Comparison of ENCODE assay signal across 16 mouse cellular contexts in the genomic region with DNA sequence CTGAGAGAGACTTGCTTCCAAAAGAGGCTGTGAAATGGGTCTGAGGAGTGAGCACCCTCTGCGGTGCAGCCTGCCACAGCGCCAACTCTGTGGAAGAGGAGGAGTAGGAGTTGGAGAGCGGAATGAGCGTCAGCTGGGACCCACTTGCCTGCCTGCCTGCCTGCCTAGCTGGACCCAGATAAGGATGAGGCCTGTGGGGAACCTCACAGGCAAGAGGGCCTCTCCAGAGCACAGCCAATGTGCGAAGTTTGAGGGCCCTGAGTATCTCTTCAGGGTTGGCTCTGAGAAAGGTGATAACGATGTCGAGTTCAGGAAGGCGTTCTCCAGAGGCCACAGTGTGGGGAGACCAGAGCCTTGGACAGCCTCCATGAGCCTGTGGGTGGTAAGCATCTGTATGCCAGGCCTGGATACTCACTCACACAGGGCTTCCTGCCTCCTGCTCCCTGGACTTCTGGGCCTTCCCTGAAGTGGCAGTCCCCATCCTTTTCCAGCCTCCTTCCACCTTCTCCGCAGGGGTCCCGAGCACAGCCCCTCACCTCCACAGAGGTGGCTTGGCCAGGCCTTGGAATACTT.
A peak's percentile ranks its signal among the peaks of the same experiment; 100 is the strongest.
DNase-seq lines count a peak whose midpoint lies in the region; ATAC-seq and TF ChIP-seq lines count a peak whose summit lies in the region.
"Had no signal": no experiment of that assay in that cellular context is flagged by ENCODE, and none has a peak within 500 bp of the region (broad histone marks: within the 10 kb centered on the region; RNA-seq: fewer than 3 reads in every experiment).

No protein-coding gene starts in this region.

- DNase-seq in heart, postnatal 14 days = no peak
- no peak for DNase-seq in G1E (ENCODE audit: low spot score)
- DNase-seq in embryonic facial prominence, embryonic 14.5 days (ENCODE audit: low spot score) = no peak
- DNase-seq in liver, embryonic 14.5 days (ENCODE audit: low read depth in 3 of 3, low spot score in 3 of 3) = peak in 2 of 3 experiments; percentile 15 to 31
- DNase-seq in gastrocnemius, adult 8-10 months (ENCODE audit: low spot score in 2 of 2) = no peak
- no peak for DNase-seq in kidney, adult 11 months
- DNase-seq: cerebellum, postnatal 14 days; heart, adult 18-20 months; kidney, adult 8-10 months; kidney, postnatal 4 days; thymus, postnatal 4 days had no signal

- H3K9ac ChIP-seq in heart, embryonic 14.5 days (ENCODE audit: low read length) = no peak overlapping the region
- 0 out of 2 replicates have a peak overlapping the region, but pooled peaks have one; percentile 15 for H3K9ac ChIP-seq in embryonic facial prominence, embryonic 14.5 days (ENCODE audit: low read depth, low read length)
- H3K9ac ChIP-seq in liver, embryonic 14.5 days (replicated peaks) = no peak overlapping the region

- no peak overlapping the region for H3K4me2 ChIP-seq in heart, embryonic 14.5 days (ENCODE audit: low read length)
- no peak overlapping the region for H3K4me2 ChIP-seq in embryonic facial prominence, embryonic 14.5 days (ENCODE audit: low read depth, low read length)
- H3K4me2 ChIP-seq in liver, embryonic 14.5 days (ENCODE audit: low read depth) = peak overlapping the region; percentile 11; the same call in 1 of the 2 replicates
- H3K4me2 ChIP-seq: midbrain, embryonic 11.5 days had no signal

- intact Hi-C loops in heart, postnatal 14 days (cut with DNase I) = no loop called here

- TF ChIP-seq EP300 in liver, embryonic 14.5 days (IDR thresholded peaks at IDR 0.05; ENCODE audit: low read depth) = no peak

- 35% methylated on average over 10 of the region's 10 CpGs for WGBS in heart, embryonic 14.5 days
- 78% methylated on average over 10 of the region's 10 CpGs for WGBS in embryonic facial prominence, embryonic 14.5 days
- 52% methylated on average over 10 of the region's 10 CpGs for WGBS in liver, embryonic 14.5 days (ENCODE audit: insufficient replicate concordance)

- no peaks in the 10 kb centered on the region for H3K27me3 ChIP-seq in heart, embryonic 14.5 days (ENCODE audit: control insufficient read depth, insufficient read depth, low read length)
- no peaks in the 10 kb centered on the region for H3K27me3 ChIP-seq in G1E (ENCODE audit: insufficient read depth, low read length)
- H3K27me3 ChIP-seq in embryonic facial prominence, embryonic 14.5 days (replicated peaks; ENCODE audit: control insufficient read depth, insufficient read depth, low read length) = no peaks in the 10 kb centered on the region
- H3K27me3 ChIP-seq in liver, embryonic 14.5 days (ENCODE audit: control insufficient read depth, insufficient read depth, low read length) = no peaks in the 10 kb centered on the region

- H3K4me3 ChIP-seq in heart, embryonic 14.5 days (ENCODE audit: control insufficient read depth in 1 of 2, insufficient read depth in 1 of 2, low read depth in 1 of 2, low read length in 2 of 2) = no peak overlapping the region
- H3K4me3 ChIP-seq in G1E (ENCODE audit: low read depth, low read length) = 0 out of 2 replicates have a peak overlapping the region, but pooled peaks have one; percentile 1
- H3K4me3 ChIP-seq in embryonic facial prominence, embryonic 14.5 days (ENCODE audit: low read depth, low read length) = no peak overlapping the region
- H3K4me3 ChIP-seq in liver, embryonic 14.5 days (ENCODE audit: insufficient read depth in 1 of 2, low read depth in 2 of 2, low read length in 2 of 2) = no peak overlapping the region

- H3K4me1 ChIP-seq in heart, embryonic 14.5 days (ENCODE audit: control insufficient read depth in 2 of 2, insufficient read depth in 2 of 2, low read length in 2 of 2) = peaks cover 9% of the 10 kb centered on the region in 2 experiments
- no peaks in the 10 kb centered on the region for H3K4me1 ChIP-seq in G1E (ENCODE audit: insufficient read depth, low read depth, low read length)
- peaks cover 20% of the 10 kb centered on the region for H3K4me1 ChIP-seq in embryonic facial prominence, embryonic 14.5 days (ENCODE audit: control insufficient read depth, insufficient read depth, low read length)
- peaks cover 0 to 14% of the 10 kb centered on the region in 2 experiments; a peak in 2 of 4 replicates for H3K4me1 ChIP-seq in liver, embryonic 14.5 days (replicated peaks; ENCODE audit: control insufficient read depth in 2 of 2, insufficient read depth in 2 of 2, low read length in 1 of 2)

- TF ChIP-seq CTCF in G1E (IDR thresholded peaks at IDR 0.05; ENCODE audit: low read depth, low read length) = no peak
- no peak for TF ChIP-seq CTCF in liver, embryonic 14.5 days (IDR thresholded peaks at IDR 0.05; ENCODE audit: low read depth)

- H3K27ac ChIP-seq in heart, embryonic 14.5 days (replicated peaks in 1 of 2; ENCODE audit: control insufficient read depth in 1 of 2, insufficient read depth in 1 of 2, low read depth in 2 of 2, low read length in 2 of 2) = no peak overlapping the region
- H3K27ac ChIP-seq in embryonic facial prominence, embryonic 14.5 days (replicated peaks; ENCODE audit: low read depth, low read length) = no peak overlapping the region
- peak overlapping the region; percentile 52 for H3K27ac ChIP-seq in liver, embryonic 14.5 days

- no peaks in the 10 kb centered on the region for H3K9me3 ChIP-seq in heart, embryonic 14.5 days (ENCODE audit: control insufficient read depth, low read length)
- H3K9me3 ChIP-seq in G1E (replicated peaks) = peaks cover 89% of the 10 kb centered on the region
- H3K9me3 ChIP-seq in embryonic facial prominence, embryonic 14.5 days (ENCODE audit: control insufficient read depth, low read length) = no peaks in the 10 kb centered on the region
- no peaks in the 10 kb centered on the region for H3K9me3 ChIP-seq in liver, embryonic 14.5 days (ENCODE audit: control insufficient read depth, low read length)

- no peaks in the 10 kb centered on the region for H3K36me3 ChIP-seq in heart, embryonic 14.5 days (ENCODE audit: control insufficient read depth, insufficient read depth, low read length)
- no peaks in the 10 kb centered on the region for H3K36me3 ChIP-seq in G1E (replicated peaks)
- no peaks in the 10 kb centered on the region for H3K36me3 ChIP-seq in embryonic facial prominence, embryonic 14.5 days (ENCODE audit: control insufficient read depth, insufficient read depth, low read length)
- no peaks in the 10 kb centered on the region for H3K36me3 ChIP-seq in liver, embryonic 14.5 days (replicated peaks; ENCODE audit: control insufficient read depth, insufficient read depth, low read depth)

- peak; percentile 63; the same call in 1 of the 2 replicates for ATAC-seq in heart, embryonic 14.5 days (ENCODE audit: insufficient number of reproducible peaks, insufficient read depth, low FRiP score, low read depth)
- no peak for ATAC-seq in G1E (ENCODE audit: extremely low read depth, insufficient number of reproducible peaks, low FRiP score, poor library complexity, severe bottlenecking)
- ATAC-seq in embryonic facial prominence, embryonic 14.5 days (ENCODE audit: low read depth) = no peak
- ATAC-seq in liver, embryonic 14.5 days (ENCODE audit: insufficient read depth) = peak; percentile 88
- ATAC-seq in erythroblast, adult 5-6 weeks (replicated peaks; ENCODE audit: low FRiP score, poor library complexity, severe bottlenecking) = no peak
- ATAC-seq: CD4-positive, CD25-positive, alpha-beta regulatory T cell, adult 4 months; hindbrain, embryonic 16.5 days had no signal

Comparison
In these comparisons a context has a peak if more than half of its experiments do, and no peak if none do; other contexts are left out.
1. ATAC-seq: peak in heart, embryonic 14.5 days (single experiment) and liver, embryonic 14.5 days (single experiment); none in G1E (single experiment), embryonic facial prominence, embryonic 14.5 days (single experiment) and erythroblast, adult 5-6 weeks (single experiment).
2. DNase-seq: peak in liver, embryonic 14.5 days (2 of 3); none in heart, postnatal 14 days (0 of 2), G1E (single experiment), embryonic facial prominence, embryonic 14.5 days (single experiment), gastrocnemius, adult 8-10 months (0 of 2) and kidney, adult 11 months (single experiment).